Comparison of ENCODE assay signal across 1 mouse cellular context in the genomic region with DNA sequence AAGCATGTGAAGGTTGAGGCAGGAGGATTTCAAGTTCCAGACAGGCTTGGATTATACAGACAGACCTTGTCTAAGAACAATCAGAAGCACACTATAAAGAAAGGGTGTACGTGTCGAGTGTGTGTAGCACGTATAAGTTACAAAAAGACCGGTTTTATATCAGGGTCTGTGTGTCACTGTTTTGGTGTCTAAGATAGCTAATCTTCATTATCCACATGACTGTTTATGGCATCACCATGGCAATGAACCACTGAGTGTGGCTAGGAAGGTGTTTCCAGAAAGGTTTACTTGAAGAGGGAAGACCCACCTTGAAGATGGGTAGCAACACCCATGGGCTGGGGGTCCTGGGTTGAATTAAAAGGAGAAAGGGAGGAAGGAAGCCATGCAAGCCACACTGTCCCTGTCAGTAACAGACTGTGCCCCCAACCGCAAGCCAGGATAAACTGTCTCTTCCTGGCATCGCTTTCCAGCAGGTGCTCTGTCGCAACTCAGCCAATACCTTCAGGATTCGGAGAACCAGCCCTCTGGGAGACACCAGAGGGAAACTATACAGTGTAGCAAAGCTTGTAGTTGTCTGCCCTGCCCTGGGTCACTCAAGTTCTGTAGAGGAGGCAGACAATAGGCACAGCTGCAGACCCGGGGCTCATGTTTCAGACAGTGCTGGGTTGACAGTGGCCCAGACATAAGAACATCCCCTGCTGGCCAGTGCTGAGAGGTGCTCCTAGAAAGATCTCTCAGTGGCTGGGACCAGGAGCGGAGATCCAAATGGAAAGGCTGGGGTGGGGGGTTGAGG.
TF ChIP-seq lines count a peak whose summit lies in the region.

No protein-coding gene starts in this region.

TF ChIP-seq in myocyte, 11 proteins besides CTCF, POLR2A, EP300 and RAD21 (continued from another document):
- TF ChIP-seq MYOD1 (IDR thresholded peaks at IDR 0.05; ENCODE audit: control insufficient read depth in 1 of 3, insufficient read length in 2 of 3, low read depth in 2 of 3) = peak in 2 of 3 experiments; percentile 56 to 71
- TF ChIP-seq MYOG (IDR thresholded peaks at IDR 0.05; ENCODE audit: control insufficient read depth in 1 of 3, insufficient read depth in 1 of 3, insufficient read length in 2 of 3, low read depth in 2 of 3) = peak in 2 of 3 experiments; percentile 42 to 70
- peak; percentile 52; the same call in 1 of the 2 replicates for TF ChIP-seq CEBPB (IDR thresholded peaks at IDR 0.05; ENCODE audit: insufficient read depth, poor library complexity, severe bottlenecking)
- TF ChIP-seq TCF12 (IDR thresholded peaks at IDR 0.05; ENCODE audit: insufficient read depth, poor library complexity, severe bottlenecking) = no peak
TF ChIP-seq in myocyte: peak in this region for 3.
